Mouse (Mus musculus) midbrain, embryonic 13.5 days (tissue): ENCODE results near the gene Sgcd. TPM values are rescaled to one million over a fixed set of nuclear protein-coding genes. Genes with fewer than 3 reads are reported as not detected.
A peak's percentile ranks its signal among the peaks of the same experiment; 100 is the strongest.

Experiments used
- ATAC-seq: fragments of 200-750 bp; cut with Nextera tagmentation; 2 replicates; pipeline ENCODE4 v1.8.0; 2017; ENCODE audit warnings: mild to moderate bottlenecking, moderate TSS enrichment, moderate library complexity
- H3K27ac ChIP-seq: fragments of 300-500 bp; sonication (generic); 2 replicates; pipeline ENCODE4 v1.5.1; 2015; ENCODE audit warnings: inconsistent platforms, mild to moderate bottlenecking, moderate library complexity
- H3K27me3 ChIP-seq: fragments of 300-500 bp; sonication (generic); 2 replicates; pipeline ENCODE4 v1.6.1; 2015; ENCODE audit warnings: mild to moderate bottlenecking, inconsistent platforms
- H3K36me3 ChIP-seq: fragments of 300-500 bp; sonication (generic); 2 replicates; pipeline ENCODE4 v1.6.1; 2015; ENCODE audit warnings: mild to moderate bottlenecking, inconsistent platforms
- H3K4me1 ChIP-seq: fragments of 300-500 bp; sonication (generic); replicated peaks from 2 replicates; pipeline ENCODE4 v1.6.1; 2015; ENCODE audit warnings: inconsistent platforms
- H3K4me2 ChIP-seq: fragments of 300-500 bp; sonication (generic); replicated peaks from 2 replicates; pipeline ENCODE4 v1.6.1; 2015; ENCODE audit warnings: moderate library complexity, mild to moderate bottlenecking, inconsistent platforms
- H3K4me3 ChIP-seq: fragments of 300-500 bp; sonication (generic); replicated peaks from 2 replicates; pipeline ENCODE4 v1.5.1; 2015; ENCODE audit warnings: mild to moderate bottlenecking, inconsistent platforms
- H3K9ac ChIP-seq: fragments of 300-500 bp; sonication (generic); replicated peaks from 2 replicates; pipeline ENCODE4 v1.6.1; 2015; ENCODE audit warnings: mild to moderate bottlenecking, inconsistent platforms
- H3K9me3 ChIP-seq: fragments of 300-500 bp; sonication (generic); 2 replicates; pipeline ENCODE4 v1.6.1; 2016; ENCODE audit warnings: mild to moderate bottlenecking, inconsistent platforms
- WGBS: fragments of 180-500 bp; shearing (Covaris S2); methylation state at CpG from one replicate; pipeline ENCODE4 v1.1.7; 2015; 5-methylcytosine and 5-hydroxymethylcytosine counted together
- polyA plus RNA-seq: library from polyadenylated mRNA; unstranded; fragments of >200 nt; fragmentation: Nextera tagmentation; extraction: Ambion mirVana; gene quantifications from 2 replicates; pipeline ENCODE4 v1.2.1, GENCODE M21; 2015

Gene Sgcd
- polyA plus RNA-seq, 1 experiment from 2014 or later, result 3.1 TPM

DNA sequence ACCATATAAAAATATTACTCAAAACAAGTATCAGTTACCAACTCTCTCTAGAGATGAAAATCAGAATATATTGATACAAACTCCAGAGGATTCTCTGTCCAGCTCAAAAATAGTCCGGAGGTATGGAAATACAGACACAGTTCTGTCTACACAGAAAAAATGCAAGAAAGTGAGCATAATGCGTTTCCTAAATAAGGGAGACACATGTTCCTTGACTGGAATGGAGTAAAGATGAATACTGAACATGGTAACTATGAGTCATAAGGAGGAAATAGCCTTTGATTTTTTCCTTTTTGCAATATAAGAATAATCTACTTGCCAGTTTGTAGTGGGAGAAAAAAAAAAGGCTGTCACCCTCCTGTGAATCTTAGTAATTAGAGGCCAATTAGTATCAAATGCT lies 655.1 kb downstream of the Sgcd start:
- no peaks in the 10 kb centered on the region for H3K9me3 ChIP-seq
- WGBS, result 91% methylated on average over 2 of the region's 2 CpGs
- no peak for ATAC-seq

GRCm38 (mm10) chr11:47305579-47305978 lies 683.2 kb downstream of the Sgcd start:
- ATAC-seq, result no peak
- H3K4me1 ChIP-seq, result no peaks in the 10 kb centered on the region
- H3K9me3 ChIP-seq, result no peaks in the 10 kb centered on the region
- no peak overlapping the region for H3K4me2 ChIP-seq
- no peak overlapping the region for H3K9ac ChIP-seq
- H3K27me3 ChIP-seq, result no peaks in the 10 kb centered on the region
- H3K36me3 ChIP-seq, result no peaks in the 10 kb centered on the region
- H3K27ac ChIP-seq, result no peak overlapping the region
- H3K4me3 ChIP-seq, result no peak overlapping the region

More for the DNA sequence above, 655.1 kb downstream of the Sgcd start:
- H3K4me2 ChIP-seq, result no peak overlapping the region
- no peak overlapping the region for H3K9ac ChIP-seq
- no peaks in the 10 kb centered on the region for H3K27me3 ChIP-seq
- H3K36me3 ChIP-seq, result no peaks in the 10 kb centered on the region
- no peaks in the 10 kb centered on the region for H3K4me1 ChIP-seq
- H3K27ac ChIP-seq, result no peak overlapping the region
- no peak overlapping the region for H3K4me3 ChIP-seq

DNA sequence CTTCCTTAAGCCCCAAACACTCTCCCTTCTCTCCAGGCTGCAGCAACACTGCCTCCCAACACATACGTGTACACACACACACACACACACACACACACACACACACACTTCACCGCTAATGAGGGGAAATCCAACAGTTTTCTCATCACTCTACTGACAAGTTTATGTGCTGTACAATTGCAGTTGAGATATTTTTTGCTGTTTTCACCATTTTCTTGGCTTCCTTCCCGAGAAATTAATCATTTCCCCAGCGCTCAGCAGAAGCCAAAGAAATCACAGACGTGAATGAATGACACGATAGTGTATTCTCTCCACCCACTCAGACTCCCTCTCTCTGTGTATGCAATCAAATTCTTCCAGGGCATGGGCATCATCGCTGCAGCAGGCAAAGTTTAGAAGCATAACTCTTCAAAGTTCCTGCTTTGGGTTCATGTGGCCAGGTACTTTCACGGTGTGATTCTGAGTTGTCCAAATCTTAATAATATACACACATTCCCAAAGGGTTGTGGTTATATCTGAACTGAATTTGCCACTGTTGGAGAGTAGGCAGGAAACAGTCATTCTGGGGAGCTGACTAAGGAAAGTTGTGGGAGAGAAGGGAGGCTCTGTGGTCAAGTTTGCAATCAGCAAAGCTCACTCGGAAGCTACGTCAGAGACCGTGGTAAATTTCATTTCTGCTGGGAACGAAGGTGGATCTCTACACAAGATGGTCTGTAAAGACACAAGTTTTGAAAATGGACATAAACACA lies 683.9 kb downstream of the Sgcd start:
- no peak overlapping the region for H3K4me3 ChIP-seq
- 92% methylated on average over 12 of the region's 12 CpGs for WGBS
- no peaks in the 10 kb centered on the region for H3K36me3 ChIP-seq
- H3K4me2 ChIP-seq, result no peak overlapping the region
- H3K9me3 ChIP-seq, result no peaks in the 10 kb centered on the region
- no peak overlapping the region for H3K9ac ChIP-seq
- no peak overlapping the region for H3K27ac ChIP-seq
- ATAC-seq, result no peak
- H3K4me1 ChIP-seq, result no peaks in the 10 kb centered on the region
- no peaks in the 10 kb centered on the region for H3K27me3 ChIP-seq

GRCm38 (mm10) chr11:47299777-47300176 lies 689.0 kb downstream of the Sgcd start:
- H3K27me3 ChIP-seq, result no peaks in the 10 kb centered on the region
- no peaks in the 10 kb centered on the region for H3K4me1 ChIP-seq
- H3K4me2 ChIP-seq, result no peak overlapping the region
- H3K4me3 ChIP-seq, result no peak overlapping the region
- H3K27ac ChIP-seq, result no peak overlapping the region
- H3K9me3 ChIP-seq, result no peaks in the 10 kb centered on the region
- no peaks in the 10 kb centered on the region for H3K36me3 ChIP-seq
- WGBS, result 88% methylated on average over 1 of the region's 1 CpGs
- no peak for ATAC-seq
- no peak overlapping the region for H3K9ac ChIP-seq

DNA sequence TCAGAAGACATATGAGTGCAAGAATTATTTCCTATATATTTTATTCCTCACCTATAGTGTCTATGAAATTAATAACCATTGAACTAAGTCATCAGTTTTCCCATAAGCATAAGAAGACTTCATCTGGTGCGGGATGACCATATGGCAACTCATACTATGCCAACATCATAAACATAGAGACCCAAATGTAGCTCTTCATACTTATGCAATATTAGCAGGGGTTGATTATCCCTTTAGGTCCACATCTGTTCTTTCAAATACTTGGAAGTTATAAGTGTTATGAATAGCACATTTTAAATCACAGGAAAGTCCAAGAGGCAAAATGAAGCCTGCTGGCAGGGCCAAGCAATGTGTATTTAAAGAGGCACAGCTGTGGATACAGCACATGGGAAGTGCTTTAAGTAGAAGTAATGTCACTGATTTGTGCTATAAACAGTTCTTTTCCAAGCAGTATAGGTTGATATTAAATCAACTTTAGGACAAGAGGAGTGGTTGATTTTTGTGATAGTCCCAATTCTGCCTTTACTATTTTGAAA lies 690.9 kb downstream of the Sgcd start:
- no peak overlapping the region for H3K27ac ChIP-seq
- no peak overlapping the region for H3K4me3 ChIP-seq
- H3K4me2 ChIP-seq, result no peak overlapping the region
- no peak for ATAC-seq
- H3K27me3 ChIP-seq, result no peaks in the 10 kb centered on the region
- H3K9ac ChIP-seq, result no peak overlapping the region
- H3K4me1 ChIP-seq, result no peaks in the 10 kb centered on the region
- H3K36me3 ChIP-seq, result no peaks in the 10 kb centered on the region
- H3K9me3 ChIP-seq, result no peaks in the 10 kb centered on the region
- WGBS, result 93% methylated on average over 1 of the region's 1 CpGs

GRCm38 (mm10) chr11:47294741-47295140 lies 694.0 kb downstream of the Sgcd start:
- 88% methylated on average over 1 of the region's 1 CpGs for WGBS
- Histone ChIP-seq H3K4me2 (no peak overlapping the region), H3K4me1 (no peaks in the 10 kb centered on the region), H3K27me3 (no peaks in the 10 kb centered on the region), H3K36me3 (no peaks in the 10 kb centered on the region), H3K27ac (no peak overlapping the region), H3K9ac (no peak overlapping the region), H3K4me3 (no peak overlapping the region), H3K9me3 (no peaks in the 10 kb centered on the region)
- ATAC-seq, result no peak

- 6% methylated on average over 4 of the region's 4 CpGs for WGBS
- Histone ChIP-seq H3K9me3 (no peaks in the 10 kb centered on the region), H3K36me3 (no peaks in the 10 kb centered on the region), H3K4me2 (no peak overlapping the region), H3K4me3 (no peak overlapping the region), H3K9ac (no peak overlapping the region), H3K27me3 (no peaks in the 10 kb centered on the region), H3K4me1 (0 out of 2 replicates have a peak, but pooled peaks cover 5% of the 10 kb centered on the region), H3K27ac (no peak overlapping the region)
- peak; percentile 53; the same call in 1 of the 2 replicates for ATAC-seq
Observed at GRCm38 (mm10) chr11:47276586-47276985, 712.2 kb downstream of the Sgcd start.

GRCm38 (mm10) chr11:47268556-47268955 lies 720.2 kb downstream of the Sgcd start:
- no peaks in the 10 kb centered on the region for H3K27me3 ChIP-seq
- no peak for ATAC-seq
- no peaks in the 10 kb centered on the region for H3K4me1 ChIP-seq
- no peaks in the 10 kb centered on the region for H3K9me3 ChIP-seq
- H3K27ac ChIP-seq, result no peak overlapping the region
- H3K36me3 ChIP-seq, result no peaks in the 10 kb centered on the region
- H3K4me2 ChIP-seq, result no peak overlapping the region
- 84% methylated on average over 4 of the region's 4 CpGs for WGBS
- no peak overlapping the region for H3K9ac ChIP-seq
- H3K4me3 ChIP-seq, result no peak overlapping the region

- Histone ChIP-seq H3K9ac (no peak overlapping the region), H3K4me3 (no peak overlapping the region), H3K27me3 (no peaks in the 10 kb centered on the region), H3K9me3 (no peaks in the 10 kb centered on the region), H3K4me2 (no peak overlapping the region), H3K4me1 (no peaks in the 10 kb centered on the region), H3K36me3 (no peaks in the 10 kb centered on the region), H3K27ac (no peak overlapping the region)
- 74% methylated on average over 9 of the region's 9 CpGs for WGBS
- ATAC-seq, result peak; percentile 70
Observed at GRCm38 (mm10) chr11:47264267-47264984, 724.3 kb downstream of the Sgcd start.

GRCm38 (mm10) chr11:47250301-47250700 lies 738.5 kb downstream of the Sgcd start:
- no peak overlapping the region for H3K27ac ChIP-seq
- WGBS, result 33% methylated on average over 7 of the region's 7 CpGs
- H3K27me3 ChIP-seq, result no peaks in the 10 kb centered on the region
- H3K4me3 ChIP-seq, result no peak overlapping the region
- H3K4me1 ChIP-seq, result peaks cover 14% of the 10 kb centered on the region
- no peaks in the 10 kb centered on the region for H3K36me3 ChIP-seq
- no peaks in the 10 kb centered on the region for H3K9me3 ChIP-seq
- H3K4me2 ChIP-seq, result no peak overlapping the region
- no peak overlapping the region for H3K9ac ChIP-seq
- no peak for ATAC-seq

GRCm38 (mm10) chr11:47248345-47248893 lies 740.4 kb downstream of the Sgcd start:
- H3K4me3 ChIP-seq, result no peak overlapping the region
- H3K9ac ChIP-seq, result no peak overlapping the region
- 56% methylated on average over 4 of the region's 4 CpGs for WGBS
- H3K4me1 ChIP-seq, result peaks cover 14% of the 10 kb centered on the region
- no peaks in the 10 kb centered on the region for H3K9me3 ChIP-seq
- H3K36me3 ChIP-seq, result no peaks in the 10 kb centered on the region
- no peak overlapping the region for H3K27ac ChIP-seq
- H3K4me2 ChIP-seq, result no peak overlapping the region
- H3K27me3 ChIP-seq, result no peaks in the 10 kb centered on the region
- ATAC-seq, result no peak

DNA sequence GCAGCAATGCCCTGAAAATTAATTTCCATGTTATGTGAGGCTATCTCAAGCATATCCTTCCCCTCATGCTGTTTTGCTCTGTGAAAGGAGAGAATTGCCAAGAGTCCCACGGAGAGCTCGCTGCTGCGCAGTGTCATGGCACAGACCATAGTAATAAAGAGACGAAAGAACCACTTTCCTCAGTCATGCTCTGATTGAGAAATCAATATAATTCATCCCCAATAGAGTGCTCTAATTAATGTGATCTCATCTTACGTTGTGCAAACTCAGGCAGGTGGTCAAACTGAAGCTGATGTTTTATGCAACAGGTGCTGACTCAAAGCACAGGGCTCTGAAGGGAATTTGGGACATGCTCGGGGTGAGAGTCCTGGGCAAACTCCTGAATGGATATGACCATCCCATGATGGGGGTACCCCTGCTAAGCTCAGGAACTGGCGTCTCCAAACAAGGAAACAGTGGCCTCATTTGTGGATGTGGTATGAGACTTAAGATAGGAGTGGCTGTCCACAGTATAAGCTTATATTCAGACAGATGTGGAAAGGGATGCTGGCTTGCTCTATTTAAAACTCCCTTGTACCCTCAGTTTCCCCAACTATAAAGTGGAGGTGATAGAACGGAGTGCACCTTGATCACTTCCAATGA lies 740.9 kb downstream of the Sgcd start:
- Histone ChIP-seq H3K9me3 (no peaks in the 10 kb centered on the region), H3K9ac (no peak overlapping the region), H3K4me1 (peaks cover 14% of the 10 kb centered on the region), H3K27ac (no peak overlapping the region), H3K27me3 (no peaks in the 10 kb centered on the region), H3K4me3 (no peak overlapping the region), H3K4me2 (no peak overlapping the region), H3K36me3 (no peaks in the 10 kb centered on the region)
- WGBS, result 67% methylated on average over 8 of the region's 8 CpGs
- ATAC-seq, result peak; percentile 53
